Mouse (Mus musculus): ENCODE results near the gene Ung.
A peak's percentile ranks its signal among the peaks of the same experiment; 100 is the strongest.

The Ung gene

GRCm38 (mm10) chr5:114173458-114173857 lies 43.3 kb downstream of the Ung start:
- no peak for DNase-seq

GRCm38 (mm10) chr5:114173877-114174581 lies 43.8 kb downstream of the Ung start:
- peak; percentile 14 for DNase-seq

- peak; percentile 80 for DNase-seq
Observed at GRCm38 (mm10) chr5:114174639-114175038, 44.5 kb downstream of the Ung start.

GRCm38 (mm10) chr5:114175596-114176171 lies 45.5 kb downstream of the Ung start:
- peak; percentile 95 for DNase-seq

- no peak for DNase-seq
Observed at GRCm38 (mm10) chr5:114176548-114177400, 46.6 kb downstream of the Ung start.

GRCm38 (mm10) chr5:114177966-114178719 lies 48.0 kb downstream of the Ung start:
- no peak for DNase-seq

GRCm38 (mm10) chr5:114179541-114179940 lies 49.4 kb downstream of the Ung start:
- DNase-seq, result no peak

GRCm38 (mm10) chr5:114183493-114183892 lies 53.3 kb downstream of the Ung start:
- no peak for DNase-seq

- no peak for DNase-seq
Observed at GRCm38 (mm10) chr5:114187108-114187507, 56.9 kb downstream of the Ung start.

Data from retina, postnatal 1 day (tissue).